Mouse (Mus musculus) 416B (cell line): ENCODE measurements at regions not wholly inside any gene's neighbourhood (a gene's known extent, or its start where the extent isn't known, plus 50 kb on each side); places are given as distances from the start of the nearest gene placed in this dataset.
"Not testable (repeated sequence)": the region's sequence is repeated elsewhere in the genome, so short reads cannot be mapped to it uniquely, and the experiment has no call there.

Source experiments
- DNase-seq: peaks from one replicate; pipeline ENCODE4 v3.0.0; 2011; ENCODE audit warnings: low read depth

- no peak for DNase-seq
Measured at GRCm38 (mm10) chr6:79619991-79620390, 197.7 kb upstream of the Gm20594 start.

GRCm38 (mm10) chr6:79631683-79632082 lies 186.0 kb upstream of the Gm20594 start:
- not testable (repeated sequence) for DNase-seq

DNA sequence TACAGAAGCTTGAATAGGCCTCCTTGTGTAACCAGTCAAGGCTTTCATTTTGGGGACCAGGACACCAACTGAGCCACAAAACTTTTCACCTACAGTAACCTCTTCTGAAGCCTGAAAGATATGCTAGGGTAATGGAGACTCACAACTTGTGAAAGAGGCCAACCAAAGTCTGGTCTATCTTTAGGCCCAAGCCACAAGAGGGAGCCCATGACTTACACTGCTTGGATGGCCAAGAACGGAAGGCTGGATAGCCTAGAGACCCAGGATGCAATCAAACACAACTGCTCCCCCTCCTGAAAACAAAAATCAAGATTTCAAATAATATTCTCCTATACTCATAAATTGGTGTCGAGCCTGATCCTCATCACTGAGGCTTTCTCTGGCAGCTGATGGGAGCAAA lies 166.4 kb upstream of the Gm20594 start:
- DNase-seq = peak; percentile 2
